Mouse (Mus musculus): ENCODE results near the gene Hist2h2bb. TPM values are rescaled to one million over a fixed set of nuclear protein-coding genes. Genes with fewer than 3 reads are reported as not detected.
A peak's percentile ranks its signal among the peaks of the same experiment; 100 is the strongest.
"Not testable (repeated sequence)": the region's sequence is repeated elsewhere in the genome, so short reads cannot be mapped to it uniquely, and the experiment has no call there.

Hist2h2bb gene
- total RNA-seq, 2 experiments from 2014 or later: 160 to 175 TPM

- intact Hi-C loops (cut with DNase I; ENCODE audit: low total_unique reads): no loop called here
- no peak for DNase-seq
Observed at GRCm38 (mm10) chr3:96261623-96262022, 7.9 kb upstream of the Hist2h2bb start.

GRCm38 (mm10) chr3:96262216-96262875 is 7.2 kb upstream of the Hist2h2bb start:
- intact Hi-C loops (cut with DNase I; ENCODE audit: low total_unique reads): no loop called here
- peak; percentile 82 for DNase-seq

DNA sequence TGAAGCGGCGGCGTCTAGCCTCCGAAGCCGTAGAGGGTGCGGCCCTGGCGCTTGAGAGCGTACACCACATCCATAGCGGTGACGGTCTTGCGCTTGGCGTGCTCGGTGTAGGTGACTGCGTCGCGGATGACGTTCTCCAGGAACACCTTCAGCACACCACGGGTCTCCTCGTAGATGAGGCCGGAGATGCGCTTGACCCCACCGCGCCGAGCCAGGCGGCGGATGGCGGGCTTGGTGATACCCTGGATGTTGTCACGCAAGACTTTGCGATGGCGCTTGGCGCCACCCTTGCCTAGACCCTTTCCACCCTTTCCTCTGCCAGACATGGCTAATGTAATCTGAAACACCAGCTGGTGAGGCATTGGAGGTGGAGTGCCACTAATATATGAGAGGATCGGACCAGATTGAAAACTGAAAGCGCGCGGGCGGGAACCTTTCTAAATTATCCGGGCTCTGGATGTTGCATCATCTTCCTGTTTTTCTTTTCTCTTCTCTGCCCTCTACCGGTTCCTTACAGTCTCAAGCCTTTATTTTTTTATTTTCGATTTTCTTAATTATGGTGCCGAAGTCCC is 6.5 kb upstream of the Hist2h2bb start, which contains the start of gene Hist2h4:
Hist2h4 (minus strand) TSS at position 333 of the 572 bp plus-strand sequence.
- intact Hi-C loops (cut with DNase I; ENCODE audit: low total_unique reads): no loop called here
- peak; percentile 89 for DNase-seq

DNA sequence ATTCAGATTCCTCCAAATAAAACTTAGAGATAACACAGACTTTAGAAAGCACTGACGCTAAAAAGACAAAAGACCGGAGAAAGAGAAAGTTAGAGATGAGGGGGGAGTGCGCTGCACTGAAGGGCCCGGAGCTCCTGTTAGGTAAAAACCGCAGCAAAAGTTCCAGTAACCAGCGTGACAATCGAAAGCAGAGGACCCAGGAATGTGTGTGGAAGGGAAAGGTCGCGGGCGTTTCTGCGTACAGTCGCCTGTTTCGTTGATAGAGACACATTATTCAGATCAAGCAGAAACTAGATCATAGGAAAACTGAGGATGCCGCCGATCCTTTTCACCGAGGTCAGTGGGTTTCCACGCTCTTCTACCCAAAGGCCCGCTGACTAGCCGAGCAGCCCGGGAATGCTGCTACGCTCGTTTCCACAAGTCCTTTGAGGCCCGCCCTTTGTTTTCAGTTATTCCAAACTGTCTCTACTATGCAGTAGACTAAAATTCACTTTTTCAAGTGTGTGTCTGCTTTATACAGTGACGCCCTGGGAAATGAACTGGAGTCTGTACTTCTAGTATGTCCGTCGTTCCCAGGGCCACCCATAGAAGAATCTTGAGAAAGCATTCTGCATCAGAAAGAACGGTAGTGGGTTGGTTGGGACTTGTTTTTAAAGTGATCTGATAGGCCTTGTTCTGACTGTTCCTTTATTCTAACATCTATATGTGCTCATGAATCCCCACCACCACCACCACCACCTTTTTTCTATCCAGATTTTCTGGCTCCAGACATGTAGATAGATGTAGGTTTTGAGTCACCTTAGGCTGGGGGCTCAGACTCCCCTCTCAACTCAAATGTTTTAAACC is 5.8 kb upstream of the Hist2h2bb start:
- intact Hi-C loops (cut with DNase I; ENCODE audit: low total_unique reads): no loop called here
- peak; percentile 25 for DNase-seq

DNA sequence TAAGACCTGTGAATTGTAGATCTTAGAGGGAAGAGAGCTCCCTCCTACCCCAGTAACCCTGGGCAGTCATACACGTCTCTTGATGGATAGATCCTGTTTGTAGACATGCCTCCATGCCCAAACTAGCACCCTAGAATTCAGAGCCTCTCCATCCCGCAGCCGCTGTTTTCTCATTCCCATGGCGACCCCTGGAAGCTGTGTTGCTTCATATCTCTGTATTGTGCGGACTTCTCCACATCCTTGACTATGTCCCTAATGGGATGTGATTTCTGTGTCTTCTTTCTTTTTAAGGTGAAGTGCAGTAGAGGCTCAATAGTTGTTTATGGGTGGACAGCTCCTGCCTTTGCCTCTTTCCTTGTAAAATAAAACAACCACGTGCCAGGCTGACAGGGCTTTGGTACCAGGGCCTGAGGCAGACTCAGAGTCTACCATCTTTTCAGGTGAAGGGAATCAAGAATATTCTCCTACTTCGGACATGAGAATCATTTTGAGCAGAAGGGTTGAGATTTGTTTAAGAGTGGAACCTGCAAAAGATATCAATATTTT is 5.1 kb upstream of the Hist2h2bb start:
- intact Hi-C loops (cut with DNase I; ENCODE audit: low total_unique reads): no loop called here
- DNase-seq: no peak

GRCm38 (mm10) chr3:96266132-96266710 is 3.3 kb upstream of the Hist2h2bb start:
- DNase-seq: no peak
- intact Hi-C loops (cut with DNase I; ENCODE audit: low total_unique reads): no loop called here

- no peak for DNase-seq
- intact Hi-C loops (cut with DNase I; ENCODE audit: low total_unique reads): no loop called here
Observed at GRCm38 (mm10) chr3:96267541-96267940, 2.0 kb upstream of the Hist2h2bb start.

DNA sequence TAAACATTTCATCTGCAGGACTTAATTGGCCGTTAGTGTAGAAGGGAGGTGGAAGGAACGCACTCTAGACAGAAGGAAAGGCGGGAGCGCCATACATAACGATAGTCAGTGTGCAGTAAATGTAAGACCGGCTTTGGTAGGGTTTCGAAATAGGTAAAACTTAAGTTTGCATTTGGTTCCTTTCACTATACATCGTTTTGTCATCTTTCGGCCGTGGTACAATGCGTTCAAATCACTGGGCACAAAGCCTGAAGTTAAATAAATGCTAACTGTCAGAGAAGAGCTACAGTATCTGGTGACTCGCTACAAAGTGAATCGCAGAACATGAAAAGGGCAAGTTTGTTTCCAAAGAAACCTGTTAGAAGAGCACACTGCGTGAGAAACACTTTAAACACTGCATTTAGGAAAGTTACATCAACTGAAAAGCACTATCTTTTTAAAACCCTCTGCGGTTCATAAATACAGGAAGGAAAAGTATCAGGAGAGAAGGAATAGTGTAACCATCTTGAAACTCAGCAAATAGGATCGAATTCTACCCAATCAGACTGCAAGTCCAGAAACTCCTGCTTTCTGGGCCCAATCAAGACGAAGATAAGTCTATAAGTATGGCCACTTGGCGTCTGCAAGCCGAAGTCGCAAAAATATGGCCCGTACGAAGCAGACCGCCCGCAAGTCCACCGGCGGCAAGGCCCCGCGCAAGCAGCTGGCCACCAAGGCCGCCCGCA is 1.3 kb upstream of the Hist2h2bb start, which contains the start of gene Hist2h3b:
Hist2h3b (plus strand) TSS at position 604 of the 725 bp plus-strand sequence.
- intact Hi-C loops (cut with DNase I; ENCODE audit: low total_unique reads): no loop called here
- peak; percentile 71 for DNase-seq

DNA sequence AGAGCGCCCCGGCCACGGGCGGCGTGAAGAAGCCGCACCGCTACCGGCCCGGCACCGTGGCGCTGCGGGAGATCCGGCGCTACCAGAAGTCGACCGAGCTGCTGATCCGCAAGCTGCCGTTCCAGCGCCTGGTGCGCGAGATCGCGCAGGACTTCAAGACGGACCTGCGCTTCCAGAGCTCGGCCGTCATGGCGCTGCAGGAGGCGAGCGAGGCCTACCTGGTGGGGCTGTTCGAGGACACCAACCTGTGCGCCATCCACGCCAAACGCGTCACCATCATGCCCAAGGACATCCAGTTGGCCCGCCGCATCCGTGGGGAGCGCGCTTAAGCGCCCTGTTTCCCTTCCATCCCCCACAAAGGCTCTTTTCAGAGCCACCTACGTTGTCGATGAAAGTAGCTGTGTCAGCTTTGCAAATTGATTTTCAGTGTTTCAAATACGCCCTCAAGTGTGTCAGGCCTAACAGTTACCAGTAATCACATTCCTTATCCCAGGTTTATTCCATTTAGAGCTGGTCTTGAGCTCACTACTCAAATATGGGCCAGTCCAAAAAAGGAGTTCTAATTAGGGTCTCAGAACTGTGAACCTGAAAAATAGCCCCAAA is 675 bp upstream of the Hist2h2bb start:
- intact Hi-C loops (cut with DNase I; ENCODE audit: low total_unique reads); DNase-seq: not testable (repeated sequence)

- intact Hi-C loops (cut with DNase I; ENCODE audit: low total_unique reads): no loop called here
- DNase-seq: no peak
Observed at GRCm38 (mm10) chr3:96273591-96274465, 4.3 kb downstream of the Hist2h2bb start.

DNA sequence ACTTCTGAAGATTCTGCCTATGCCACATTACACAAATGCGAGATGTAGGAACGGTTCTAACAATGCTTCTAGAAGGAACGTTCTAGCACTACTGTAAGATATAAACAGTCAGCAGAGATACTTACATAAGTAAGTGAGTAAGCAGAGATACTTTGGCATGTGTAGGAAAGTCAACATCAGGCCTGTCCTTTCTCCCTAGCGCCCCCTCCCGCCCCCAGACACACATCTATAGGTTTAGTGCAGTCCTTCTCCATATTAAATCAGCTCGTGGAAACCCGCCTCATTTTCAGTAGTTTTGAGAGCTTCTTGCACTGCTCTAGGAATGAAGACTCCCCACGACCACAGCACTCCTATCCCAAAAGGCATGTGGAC is 7.9 kb downstream of the Hist2h2bb start:
- intact Hi-C loops (cut with DNase I; ENCODE audit: low total_unique reads): no loop called here
- DNase-seq: peak; percentile 12

DNA sequence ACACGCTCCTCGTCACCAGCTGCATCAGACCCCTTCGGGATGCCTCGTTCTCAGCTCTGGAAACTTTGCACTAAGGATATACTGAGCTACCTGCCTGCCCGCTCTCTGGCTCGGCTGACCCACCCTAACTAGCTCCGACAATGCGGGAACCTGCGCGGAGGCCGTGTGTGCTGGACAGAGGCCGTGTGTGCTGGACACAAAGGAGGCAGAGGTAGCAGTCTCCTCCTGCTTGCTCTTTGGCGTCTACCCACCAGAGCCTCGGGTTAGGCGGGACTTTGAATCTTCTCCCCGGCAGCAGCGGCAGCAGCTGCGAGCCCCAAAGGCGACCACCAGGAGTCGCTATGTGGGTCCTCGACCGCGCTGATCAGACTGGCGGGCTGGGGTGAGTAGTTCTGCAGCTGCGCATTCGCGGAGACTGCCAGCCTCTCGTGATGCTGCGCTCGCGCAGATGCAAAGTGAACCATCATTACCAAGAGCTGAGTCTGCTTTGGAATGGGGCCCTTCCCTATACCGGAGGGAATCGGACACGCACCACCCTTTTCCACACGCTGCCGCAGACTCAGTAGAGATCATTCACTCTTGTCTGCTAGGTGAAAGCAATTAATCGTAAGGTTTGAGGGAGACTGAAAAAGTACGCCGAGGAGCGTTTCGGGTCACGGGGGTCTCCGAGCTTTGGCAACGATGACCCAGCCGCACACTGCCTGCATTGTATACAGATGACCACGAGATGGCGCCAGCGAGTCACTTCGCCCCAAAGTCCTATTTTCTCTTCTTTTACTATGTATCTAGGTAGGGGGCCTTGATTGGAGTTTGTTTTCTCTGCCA is 8.5 kb downstream of the Hist2h2bb start:
- intact Hi-C loops (cut with DNase I; ENCODE audit: low total_unique reads): no loop called here
- peak; percentile 93 for DNase-seq

DNA sequence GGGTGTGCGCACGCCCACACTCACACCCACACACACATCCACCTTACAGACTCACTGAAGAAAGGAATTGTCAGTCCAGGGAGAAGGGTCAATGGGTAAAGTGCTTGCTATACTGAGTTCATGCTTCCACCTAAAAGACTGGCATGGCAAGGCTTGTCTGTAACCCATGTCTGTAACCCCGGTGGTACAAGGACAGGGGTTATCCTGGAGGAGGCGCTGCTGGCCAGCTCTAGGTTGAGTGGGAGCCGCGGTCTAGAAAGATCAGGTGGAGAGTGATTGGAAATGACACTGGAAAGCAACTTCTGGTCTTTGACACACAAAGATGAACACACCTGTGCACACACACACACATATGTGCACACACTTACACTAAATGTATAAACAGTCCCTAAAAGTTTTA is 11.1 kb downstream of the Hist2h2bb start:
- intact Hi-C loops (cut with DNase I; ENCODE audit: low total_unique reads): loop anchor here (5.0 kb wide), 1 partner anchor 162 kb away; no protein-coding TSS in a partner anchor
- DNase-seq: no peak

DNA sequence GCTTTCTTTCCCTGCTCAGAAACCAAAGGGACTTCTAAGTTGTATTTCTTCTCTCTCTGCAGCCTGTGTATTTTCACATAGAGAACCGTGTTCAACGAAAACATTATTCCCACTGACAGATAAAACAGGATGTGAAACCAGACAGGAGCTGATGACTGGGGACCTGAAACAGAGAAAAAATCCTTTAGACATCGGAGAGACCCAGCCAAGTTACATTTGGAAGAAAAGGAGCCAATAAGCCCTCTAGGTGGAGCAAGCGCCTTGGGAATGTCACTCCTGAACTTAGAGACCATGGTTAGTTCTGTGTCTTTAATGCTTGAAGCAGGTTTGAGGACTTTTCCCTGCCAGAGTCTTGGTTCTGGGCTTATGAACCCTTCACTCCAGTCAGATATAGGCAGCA is 14.9 kb downstream of the Hist2h2bb start:
- no peak for DNase-seq
- intact Hi-C loops (cut with DNase I; ENCODE audit: low total_unique reads): loop anchor here (5.0 kb wide), 1 partner anchor 158 kb away; no protein-coding TSS in a partner anchor

DNA sequence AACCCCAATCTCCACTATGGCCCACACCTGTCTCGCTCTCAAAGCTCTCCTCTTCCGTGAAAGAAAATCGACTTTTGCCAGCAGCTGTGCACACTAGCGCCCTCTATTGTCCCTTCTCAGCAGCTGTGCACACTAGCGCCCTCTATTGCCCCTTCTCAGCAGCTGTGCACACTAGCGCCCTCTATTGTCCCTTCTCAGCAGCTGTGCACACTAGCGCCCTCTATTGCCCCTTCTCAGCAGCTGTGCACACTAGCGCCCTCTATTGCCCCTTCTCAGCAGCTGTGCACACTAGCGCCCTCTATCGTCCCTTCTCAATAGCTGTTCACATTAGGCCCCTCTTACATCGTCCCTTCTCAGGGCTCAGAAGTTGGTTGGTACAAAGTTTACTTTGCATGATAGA is 17.8 kb downstream of the Hist2h2bb start:
- not testable (repeated sequence) for DNase-seq

DNA sequence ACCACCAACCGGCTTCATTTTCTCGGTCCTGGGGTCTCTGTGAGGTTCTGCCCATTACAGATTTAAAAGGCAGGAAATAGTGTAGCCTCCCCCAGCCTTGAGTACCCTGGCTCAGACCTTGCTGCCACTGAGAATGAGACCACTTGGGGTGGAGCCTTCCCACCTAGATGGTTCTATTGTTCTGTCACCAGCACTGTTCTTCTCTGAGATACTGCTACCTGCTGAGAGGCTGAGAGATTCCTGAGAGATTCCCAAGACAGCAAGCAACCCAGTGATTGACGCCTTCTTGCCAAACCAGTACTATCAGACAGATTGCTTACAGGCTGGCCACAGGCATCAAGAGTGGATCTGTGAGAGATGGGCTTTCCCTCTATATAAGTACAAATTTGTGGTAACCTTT is 19.6 kb downstream of the Hist2h2bb start:
- intact Hi-C loops (cut with DNase I; ENCODE audit: low total_unique reads): no loop called here

More for the DNA sequence above, 17.8 kb downstream of the Hist2h2bb start:
- intact Hi-C loops (cut with DNase I; ENCODE audit: low total_unique reads): not testable (repeated sequence)

GRCm38 (mm10) chr3:96290727-96291126 is 21.2 kb downstream of the Hist2h2bb start:
- intact Hi-C loops (cut with DNase I; ENCODE audit: low total_unique reads): not testable (repeated sequence)

More for the DNA sequence above, 19.6 kb downstream of the Hist2h2bb start:
- no peak for DNase-seq

More at GRCm38 (mm10) chr3:96290727-96291126, 21.2 kb downstream of the Hist2h2bb start:
- not testable (repeated sequence) for DNase-seq
